Mouse (Mus musculus) kidney, adult 2 months (tissue): ENCODE results near the gene Map3k13.

Experiments used
- CTCF ChIP-seq: fragments of 200-500 bp; conservative IDR thresholded peaks from 2 replicates; pipeline ENCODE4 v1.5.1; 2011; ENCODE audit warnings: low read depth, mild to moderate bottlenecking, control low read depth, low read length, moderate library complexity, mixed read lengths; ENCODE audit not compliant: insufficient read depth, insufficient read length
- POLR2A ChIP-seq: fragments of 200-500 bp; IDR thresholded peaks from one replicate; pipeline ENCODE4 v1.6.1; 2011; ENCODE audit warnings: low read depth, low read length, control low read depth

DNA sequence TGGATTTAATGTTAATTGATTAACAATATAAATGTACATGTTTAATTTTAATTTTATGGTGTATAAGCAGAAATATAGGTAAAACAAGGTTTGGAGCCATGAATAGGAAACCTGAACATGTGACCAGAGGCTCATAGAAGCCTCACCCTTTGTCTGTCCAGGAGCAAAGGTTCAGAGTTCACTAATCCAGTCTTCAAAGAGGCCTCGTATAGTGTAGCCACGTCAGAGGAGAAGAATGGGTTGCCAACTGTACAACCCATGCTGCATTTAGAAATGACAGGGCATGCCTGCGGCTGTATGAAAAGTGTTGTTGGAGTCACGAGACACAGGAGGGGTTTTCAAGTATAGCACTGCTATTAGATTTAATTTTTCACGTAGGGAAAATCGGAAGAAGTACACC is 64.0 kb downstream of the Map3k13 start:
- no peak for TF ChIP-seq CTCF
- TF ChIP-seq POLR2A: no peak
